Mouse (Mus musculus) CD4-positive, CD25-positive, alpha-beta regulatory T cell, adult 2 months (primary cell): ENCODE results near the gene Spx.
A peak's percentile ranks its signal among the peaks of the same experiment; 100 is the strongest.

Experiments
- DNase-seq: peaks from one replicate; pipeline ENCODE4 v3.0.0-alpha.2; 2012; ENCODE audit warnings: low read depth, low spot score

Spx gene

GRCm38 (mm10) chr6:142429072-142429471, 15.8 kb downstream of the Spx start:
- no peak for DNase-seq

- no peak for DNase-seq
Observed at GRCm38 (mm10) chr6:142451381-142451780, 38.1 kb downstream of the Spx start.

GRCm38 (mm10) chr6:142453311-142453710, 40.1 kb downstream of the Spx start:
- peak; percentile 26 for DNase-seq

- DNase-seq: no peak
Observed at GRCm38 (mm10) chr6:142455314-142455996, 42.2 kb downstream of the Spx start.

- DNase-seq: no peak
Observed at GRCm38 (mm10) chr6:142458010-142458409, 44.8 kb downstream of the Spx start.

GRCm38 (mm10) chr6:142459017-142459678, 45.9 kb downstream of the Spx start:
- DNase-seq: no peak

GRCm38 (mm10) chr6:142462194-142462593, 49.0 kb downstream of the Spx start:
- DNase-seq: no peak
